Comparison of ENCODE assay signal across 7 mouse cellular contexts in genomic region chr4:149698197-149698821, GRCm38 (mm10). TPM values are rescaled to one million over a fixed set of nuclear protein-coding genes. Genes with fewer than 3 reads are reported as not detected.
DNase-seq lines count a peak whose midpoint lies in the region; ATAC-seq and TF ChIP-seq lines count a peak whose summit lies in the region.

No protein-coding gene starts in this region.

- H3K27ac ChIP-seq in brown adipose tissue, adult 24 weeks (replicated peaks; ENCODE audit: low read depth, low read length) = peak overlapping the region; percentile 37
- H3K27ac ChIP-seq in forebrain, postnatal 0 days (ENCODE audit: low read depth, low read length) = no peak overlapping the region
- H3K27ac ChIP-seq in hindbrain, embryonic 12.5 days = no peak overlapping the region
- H3K27ac ChIP-seq in limb, embryonic 11.5 days (replicated peaks; ENCODE audit: low read depth, low read length) = no peak overlapping the region
- peak overlapping the region; percentile 80 for H3K27ac ChIP-seq in midbrain, embryonic 10.5 days (replicated peaks)

- WGBS in forebrain, postnatal 0 days = 1% methylated on average over 35 of the region's 35 CpGs
- WGBS in hindbrain, embryonic 12.5 days = 2% methylated on average over 35 of the region's 35 CpGs
- WGBS in limb, embryonic 11.5 days = under 1% methylated on average over 35 of the region's 35 CpGs
- under 1% methylated on average over 35 of the region's 35 CpGs for WGBS in midbrain, embryonic 10.5 days

- TF ChIP-seq CTCF in forebrain, postnatal 0 days (IDR thresholded peaks at IDR 0.05; ENCODE audit: low read depth) = peak; percentile 77

- peak; percentile 67 for DNase-seq in MN1 (ENCODE audit: low spot score)
- DNase-seq in forebrain, postnatal 0 days = peak; percentile 75
- DNase-seq in limb, embryonic 11.5 days (ENCODE audit: low spot score) = peak; percentile 79
- peak; percentile 76 for DNase-seq in midbrain, embryonic 10.5 days (ENCODE audit: low spot score)
- DNase-seq in spleen, adult 12 weeks (ENCODE audit: low spot score) = peak; percentile 44

- ATAC-seq in forebrain, postnatal 0 days = peak; percentile 84
- ATAC-seq in hindbrain, embryonic 12.5 days (ENCODE audit: low FRiP score) = peak; percentile 77
- peak; percentile 41; the same call in 1 of the 2 replicates for ATAC-seq in limb, embryonic 11.5 days (ENCODE audit: insufficient number of reproducible peaks, low FRiP score, low TSS enrichment, low read depth)

- H3K36me3 ChIP-seq in forebrain, postnatal 0 days (ENCODE audit: insufficient read depth) = no peaks in the 10 kb centered on the region
- no peaks in the 10 kb centered on the region for H3K36me3 ChIP-seq in hindbrain, embryonic 12.5 days
- H3K36me3 ChIP-seq in limb, embryonic 11.5 days (ENCODE audit: control insufficient read depth, insufficient read depth, low read length) = no peaks in the 10 kb centered on the region
- no peaks in the 10 kb centered on the region for H3K36me3 ChIP-seq in midbrain, embryonic 10.5 days

- H3K9ac ChIP-seq in forebrain, postnatal 0 days = peak overlapping the region; percentile 39
- peak overlapping the region; percentile 54 for H3K9ac ChIP-seq in hindbrain, embryonic 12.5 days
- peak overlapping the region; percentile 64 for H3K9ac ChIP-seq in limb, embryonic 11.5 days (ENCODE audit: low read length)

- H3K4me2 ChIP-seq in forebrain, postnatal 0 days (ENCODE audit: low read depth) = peak overlapping the region; percentile 66
- peak overlapping the region; percentile 67 for H3K4me2 ChIP-seq in hindbrain, embryonic 12.5 days (replicated peaks)
- H3K4me2 ChIP-seq in limb, embryonic 11.5 days (ENCODE audit: low read depth, severe bottlenecking) = peak overlapping the region; percentile 64

- no peaks in the 10 kb centered on the region for H3K27me3 ChIP-seq in forebrain, postnatal 0 days (ENCODE audit: insufficient read depth, low read length)
- H3K27me3 ChIP-seq in hindbrain, embryonic 12.5 days = peaks cover 34% of the 10 kb centered on the region
- peaks cover 10% of the 10 kb centered on the region for H3K27me3 ChIP-seq in limb, embryonic 11.5 days (ENCODE audit: control insufficient read depth, insufficient read depth, low read length)
- H3K27me3 ChIP-seq in midbrain, embryonic 10.5 days (ENCODE audit: low read depth, poor library complexity, severe bottlenecking) = peaks cover 66% of the 10 kb centered on the region

- no peaks in the 10 kb centered on the region for H3K9me3 ChIP-seq in forebrain, postnatal 0 days (ENCODE audit: low read length)
- no peaks in the 10 kb centered on the region for H3K9me3 ChIP-seq in hindbrain, embryonic 12.5 days (replicated peaks)
- no peaks in the 10 kb centered on the region for H3K9me3 ChIP-seq in limb, embryonic 11.5 days (ENCODE audit: control insufficient read depth, low read length)
- no peaks in the 10 kb centered on the region for H3K9me3 ChIP-seq in midbrain, embryonic 10.5 days (replicated peaks)

- H3K4me3 ChIP-seq in brown adipose tissue, adult 24 weeks (ENCODE audit: insufficient read depth, low read depth, low read length) = peak overlapping the region; percentile 60
- peak overlapping the region; percentile 40 for H3K4me3 ChIP-seq in forebrain, postnatal 0 days (ENCODE audit: low read depth, low read length)
- H3K4me3 ChIP-seq in hindbrain, embryonic 12.5 days = peak overlapping the region; percentile 39
- peak overlapping the region; percentile 39 for H3K4me3 ChIP-seq in limb, embryonic 11.5 days (ENCODE audit: low read depth, low read length)
- H3K4me3 ChIP-seq in midbrain, embryonic 10.5 days = peak overlapping the region; percentile 62

- no peaks in the 10 kb centered on the region for H3K4me1 ChIP-seq in brown adipose tissue, adult 24 weeks (ENCODE audit: control insufficient read depth, insufficient read depth, insufficient read length, low read length)
- H3K4me1 ChIP-seq in forebrain, postnatal 0 days (ENCODE audit: insufficient read depth) = no peaks in the 10 kb centered on the region
- peaks cover 8% of the 10 kb centered on the region; the same call in 1 of the 2 replicates for H3K4me1 ChIP-seq in hindbrain, embryonic 12.5 days
- no peaks in the 10 kb centered on the region for H3K4me1 ChIP-seq in limb, embryonic 11.5 days (ENCODE audit: control insufficient read depth, insufficient read depth, low read length)
- H3K4me1 ChIP-seq in midbrain, embryonic 10.5 days = peaks cover 20% of the 10 kb centered on the region

RNA-seq across cellular contexts. Expression of gene Pik3cd, which starts 4.1 kb away (rescaled TPM):
- polyA plus RNA-seq in brown adipose tissue, adult 24 weeks (2012; ENCODE audit: insufficient read depth, insufficient read length, missing spikeins) = 0.96 and 1.6 TPM in 2 replicates
- 17.0 and 21.8 TPM in 2 replicates for total RNA-seq in forebrain, postnatal 0 days (2014; rRNA removed)
- polyA plus RNA-seq in forebrain, postnatal 0 days (2015; fragmentation: Nextera tagmentation; extraction: Ambion mirVana) = 11.3 and 11.7 TPM in 2 replicates
- 16.9 and 19.6 TPM in 2 replicates for polyA plus RNA-seq in hindbrain, embryonic 12.5 days (2016; fragmentation: Nextera tagmentation; extraction: Ambion mirVana)
- 2.7 and 2.9 TPM in 2 replicates for polyA plus RNA-seq in limb, embryonic 11.5 days (2014; fragmentation: Nextera tagmentation; extraction: Ambion mirVana)
- polyA plus RNA-seq in midbrain, embryonic 10.5 days (2016; fragmentation: Nextera tagmentation; extraction: Ambion mirVana) = 7.9 and 11.2 TPM in 2 replicates

RNA-seq across cellular contexts. Expression of gene Tmem201, which starts 39.5 kb away (rescaled TPM):
- polyA plus RNA-seq in brown adipose tissue, adult 24 weeks (2012; ENCODE audit: insufficient read depth, insufficient read length, missing spikeins) = 9.2 and 9.6 TPM in 2 replicates
- 38.6 and 50.7 TPM in 2 replicates for total RNA-seq in forebrain, postnatal 0 days (2014; rRNA removed)
- polyA plus RNA-seq in forebrain, postnatal 0 days (2015; fragmentation: Nextera tagmentation; extraction: Ambion mirVana) = 31.9 and 39.6 TPM in 2 replicates
- 39.6 and 39.7 TPM in 2 replicates for polyA plus RNA-seq in hindbrain, embryonic 12.5 days (2016; fragmentation: Nextera tagmentation; extraction: Ambion mirVana)
- polyA plus RNA-seq in limb, embryonic 11.5 days (2014; fragmentation: Nextera tagmentation; extraction: Ambion mirVana) = 24.6 and 26.2 TPM in 2 replicates
- polyA plus RNA-seq in midbrain, embryonic 10.5 days (2016; fragmentation: Nextera tagmentation; extraction: Ambion mirVana) = 38.7 and 44.3 TPM in 2 replicates

Comparison
In these comparisons a context has a peak if more than half of its experiments do, and no peak if none do; other contexts are left out.
1. H3K27ac ChIP-seq: peak in brown adipose tissue, adult 24 weeks (single experiment) and midbrain, embryonic 10.5 days (single experiment); none in forebrain, postnatal 0 days (single experiment), hindbrain, embryonic 12.5 days (single experiment) and limb, embryonic 11.5 days (single experiment).
2. Peak in every context shown above with its lines, with median percentiles within 50 percentile points of each other: DNase-seq, H3K4me3 ChIP-seq, ATAC-seq, H3K4me2 ChIP-seq and H3K9ac ChIP-seq.